In genomic region chr10:94371293-94371692, GRCm38 (mm10) we compare ENCODE assay signal across 18 mouse cellular contexts. TPM values are rescaled to one million over a fixed set of nuclear protein-coding genes. Genes with fewer than 3 reads are reported as not detected.
A peak's percentile ranks its signal among the peaks of the same experiment; 100 is the strongest.
DNase-seq lines count a peak whose midpoint lies in the region; ATAC-seq and TF ChIP-seq lines count a peak whose summit lies in the region.
"Had no signal": no experiment of that assay in that cellular context is flagged by ENCODE, and none has a peak within 500 bp of the region (broad histone marks: within the 10 kb centered on the region; RNA-seq: fewer than 3 reads in every experiment).

No protein-coding gene starts in this region.

- no peaks in the 10 kb centered on the region; the same call in 1 of the 2 replicates for H3K4me1 ChIP-seq in hindbrain, postnatal 0 days (ENCODE audit: insufficient read depth, low read length)
- H3K4me1 ChIP-seq in hindbrain, embryonic 13.5 days (replicated peaks) = peaks cover 30% of the 10 kb centered on the region
- H3K4me1 ChIP-seq in liver, postnatal 0 days (ENCODE audit: insufficient read depth) = no peaks in the 10 kb centered on the region
- H3K4me1 ChIP-seq: embryonic facial prominence, embryonic 13.5 days; megakaryocyte, embryonic 14.5 days; stomach, embryonic 15.5 days had no signal

- WGBS in hindbrain, postnatal 0 days = 33% methylated on average over 2 of the region's 2 CpGs
- 64% methylated on average over 2 of the region's 2 CpGs for WGBS in hindbrain, embryonic 13.5 days
- WGBS in liver, postnatal 0 days (ENCODE audit: insufficient replicate concordance) = 52% methylated on average over 2 of the region's 2 CpGs

- no peak for ATAC-seq in hindbrain, postnatal 0 days
- no peak for ATAC-seq in hindbrain, embryonic 13.5 days (ENCODE audit: low FRiP score)
- ATAC-seq in liver, postnatal 0 days = peak; percentile 31; the same call in 1 of the 2 replicates

- no peaks in the 10 kb centered on the region for H3K27me3 ChIP-seq in hindbrain, postnatal 0 days (ENCODE audit: insufficient read depth, low read length)
- H3K27me3 ChIP-seq in hindbrain, embryonic 13.5 days = no peaks in the 10 kb centered on the region
- no peaks in the 10 kb centered on the region for H3K27me3 ChIP-seq in liver, postnatal 0 days (ENCODE audit: insufficient read depth, low read length)
- H3K27me3 ChIP-seq: embryonic facial prominence, embryonic 13.5 days; hindbrain, embryonic 15.5 days; stomach, embryonic 15.5 days had no signal

- H3K9ac ChIP-seq in hindbrain, postnatal 0 days (replicated peaks; ENCODE audit: low read length) = no peak overlapping the region
- H3K9ac ChIP-seq in hindbrain, embryonic 13.5 days = no peak overlapping the region
- no peak overlapping the region for H3K9ac ChIP-seq in liver, postnatal 0 days (replicated peaks)
- H3K9ac ChIP-seq: embryonic facial prominence, embryonic 13.5 days; hindbrain, embryonic 15.5 days; lung, embryonic 14.5 days; stomach, embryonic 15.5 days had no signal

- TF ChIP-seq CTCF in hindbrain, postnatal 0 days (IDR thresholded peaks at IDR 0.05; ENCODE audit: low read depth) = no peak
- TF ChIP-seq CTCF in liver, postnatal 0 days (IDR thresholded peaks at IDR 0.05; ENCODE audit: low read depth) = no peak

- H3K4me2 ChIP-seq in hindbrain, postnatal 0 days (ENCODE audit: low read depth, low read length) = no peak overlapping the region
- H3K4me2 ChIP-seq in hindbrain, embryonic 13.5 days = no peak overlapping the region
- H3K4me2 ChIP-seq in liver, postnatal 0 days (ENCODE audit: low read depth, low read length) = no peak overlapping the region
- H3K4me2 ChIP-seq: embryonic facial prominence, embryonic 13.5 days; hindbrain, embryonic 15.5 days; lung, embryonic 14.5 days; stomach, embryonic 15.5 days had no signal

- H3K36me3 ChIP-seq in hindbrain, postnatal 0 days (ENCODE audit: insufficient read depth, low read length) = no peaks in the 10 kb centered on the region
- H3K36me3 ChIP-seq in hindbrain, embryonic 13.5 days = no peaks in the 10 kb centered on the region
- no peaks in the 10 kb centered on the region for H3K36me3 ChIP-seq in liver, postnatal 0 days (replicated peaks; ENCODE audit: insufficient read depth, low read length)
- H3K36me3 ChIP-seq: embryonic facial prominence, embryonic 13.5 days; hindbrain, embryonic 15.5 days; stomach, embryonic 15.5 days had no signal

- peak; percentile 73 for TF ChIP-seq EP300 in liver, postnatal 0 days (IDR thresholded peaks at IDR 0.05; ENCODE audit: low read depth)

- no peaks in the 10 kb centered on the region for H3K9me3 ChIP-seq in hindbrain, postnatal 0 days (ENCODE audit: low read length)
- no peaks in the 10 kb centered on the region for H3K9me3 ChIP-seq in hindbrain, embryonic 13.5 days
- H3K9me3 ChIP-seq in liver, postnatal 0 days (ENCODE audit: low read length) = no peaks in the 10 kb centered on the region
- H3K9me3 ChIP-seq: embryonic facial prominence, embryonic 13.5 days; hindbrain, embryonic 15.5 days; stomach, embryonic 15.5 days had no signal

- H3K27ac ChIP-seq in hindbrain, postnatal 0 days = peak overlapping the region; percentile 48; the same call in 1 of the 2 replicates
- H3K27ac ChIP-seq in hindbrain, embryonic 13.5 days = no peak overlapping the region
- no peak overlapping the region for H3K27ac ChIP-seq in liver, postnatal 0 days (ENCODE audit: low read depth)
- H3K27ac ChIP-seq: embryonic facial prominence, embryonic 13.5 days; hindbrain, embryonic 15.5 days; stomach, embryonic 15.5 days had no signal

- peak; percentile 20 for DNase-seq in hindbrain, postnatal 0 days (ENCODE audit: low spot score)
- peak; percentile 1 for DNase-seq in c-Kit-positive CD71-positive TER-119-negative erythroid progenitor cells, embryonic 14.5 days (ENCODE audit: low read depth)
- DNase-seq in cerebellum, adult 9-11 months = peak; percentile 40
- no peak for DNase-seq in liver, postnatal 0 days
- DNase-seq in B cell, adult 2 months = no peak
- no peak for DNase-seq in kidney, postnatal 14 days
- DNase-seq: adrenal gland, postnatal 10 days; heart, adult 18-20 months; kidney, adult 2 months; kidney, postnatal 4 days; layer of hippocampus, postnatal 36 days; left cerebral cortex, postnatal 4 days; lung, embryonic 14.5 days had no signal

- no peak overlapping the region for H3K4me3 ChIP-seq in hindbrain, postnatal 0 days (ENCODE audit: low read length)
- H3K4me3 ChIP-seq in hindbrain, embryonic 13.5 days = no peak overlapping the region
- H3K4me3 ChIP-seq in liver, postnatal 0 days (ENCODE audit: low read depth, low read length) = no peak overlapping the region
- H3K4me3 ChIP-seq: embryonic facial prominence, embryonic 13.5 days; hindbrain, embryonic 15.5 days; megakaryocyte, embryonic 14.5 days; stomach, embryonic 15.5 days had no signal

RNA-seq across cellular contexts. Expression of gene Tmcc3, which starts 59.5 kb away (rescaled TPM):
- total RNA-seq in hindbrain, postnatal 0 days (2014; rRNA removed) = 9.7 and 10.5 TPM in 2 replicates
- 15.3 and 17.2 TPM in 2 replicates for polyA plus RNA-seq in hindbrain, postnatal 0 days (2015; fragmentation: Nextera tagmentation; extraction: Ambion mirVana)
- 7.5 and 8.3 TPM in 2 replicates for polyA plus RNA-seq in hindbrain, embryonic 13.5 days (2015; fragmentation: Nextera tagmentation; extraction: Ambion mirVana)
- 6.3 and 6.6 TPM in 2 replicates for polyA plus RNA-seq in liver, postnatal 0 days (2015; fragmentation: Nextera tagmentation; extraction: Ambion mirVana)

Comparison
In these comparisons a context has a peak if more than half of its experiments do, and no peak if none do; other contexts are left out.
1. DNase-seq: peak in hindbrain, postnatal 0 days (single experiment), c-Kit-positive CD71-positive TER-119-negative erythroid progenitor cells, embryonic 14.5 days (single experiment) and cerebellum, adult 9-11 months (single experiment); none in liver, postnatal 0 days (single experiment), B cell, adult 2 months (0 of 2) and kidney, postnatal 14 days (single experiment).